Mouse (Mus musculus) cerebellum, adult 2 months (tissue): ENCODE measurements around the gene Il31.

ENCODE experiments used
- CTCF ChIP-seq: fragments of 200-500 bp; IDR thresholded peaks from 2 replicates; pipeline ENCODE4 v1.5.1; 2011; ENCODE audit warnings: low read depth, mild to moderate bottlenecking, control low read depth, low read length, moderate library complexity, borderline replicate concordance; ENCODE audit not compliant: insufficient read depth
- POLR2A ChIP-seq: fragments of 200-500 bp; IDR thresholded peaks from 2 replicates; pipeline ENCODE4 v1.6.1; 2011; ENCODE audit warnings: low read length, control low read depth, borderline replicate concordance; ENCODE audit not compliant: insufficient read depth

- TF ChIP-seq CTCF (no peak), POLR2A (no peak)
These were observed 1.5 kb downstream of the Il31 start for GRCm38 (mm10) chr5:123487659-123488395.
